Mouse (Mus musculus) cortical plate, adult 2 months (tissue): ENCODE results near the gene Srsf5.

Experiments
- CTCF ChIP-seq: fragments of 200-500 bp; IDR thresholded peaks from 2 replicates; pipeline ENCODE4 v1.5.1; 2011; ENCODE audit warnings: mild to moderate bottlenecking, control low read depth, low read length; ENCODE audit not compliant: insufficient read depth; ENCODE audit errors: extremely low read depth
- POLR2A ChIP-seq: fragments of 200-500 bp; IDR thresholded peaks from 2 replicates; pipeline ENCODE4 v1.6.1; 2011; ENCODE audit warnings: mild to moderate bottlenecking, low read length, control low read depth; ENCODE audit not compliant: insufficient read depth; ENCODE audit errors: extremely low read depth

DNA sequence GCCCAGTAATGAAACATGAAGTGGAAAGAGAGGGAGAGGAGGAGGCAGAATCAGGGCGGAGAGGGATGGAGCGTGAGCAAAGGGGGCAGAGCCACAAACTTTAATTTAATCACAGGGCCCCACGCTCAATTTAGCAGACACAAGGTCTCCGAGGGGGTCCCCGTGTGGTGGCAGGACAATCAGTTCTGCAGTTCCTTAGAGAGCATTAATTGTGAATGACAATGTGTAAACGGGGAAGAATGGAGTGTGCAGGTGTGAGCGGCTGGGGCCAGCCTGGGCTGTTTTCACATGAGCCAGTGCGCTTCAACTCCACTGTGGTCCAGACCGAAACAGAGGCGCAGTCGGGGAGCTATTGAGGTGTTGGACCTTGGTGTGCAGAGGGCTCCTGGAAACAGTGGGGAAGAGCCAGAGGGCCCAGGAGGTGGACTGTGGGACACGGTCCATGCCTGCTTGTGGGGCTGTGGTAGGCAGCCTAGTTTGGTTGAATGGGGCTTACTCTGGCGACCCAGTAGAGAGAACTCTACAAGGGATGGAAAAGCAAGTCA lies 45.7 kb downstream of the Srsf5 start:
- TF ChIP-seq CTCF (no peak), POLR2A (no peak)
